Mouse (Mus musculus): ENCODE data around the gene Erc2.

GRCm38 (mm10) chr14:28288926-28289325 is 666.7 kb downstream of the Erc2 start:
- TF ChIP-seq CTCF (IDR thresholded peaks at IDR 0.05; ENCODE audit: control insufficient read depth, insufficient read depth, insufficient read length): no peak
- TF ChIP-seq MYOD1 (IDR thresholded peaks at IDR 0.05; ENCODE audit: control insufficient read depth, insufficient read length, low read depth): no peak
- TF ChIP-seq FOSL1 (IDR thresholded peaks at IDR 0.05; ENCODE audit: insufficient read depth, low read length, poor library complexity, severe bottlenecking): no peak
- no peak for TF ChIP-seq USF1 (IDR thresholded peaks at IDR 0.05; ENCODE audit: low read depth)
